Mouse (Mus musculus) NIH3T3 (cell line): ENCODE measurements around the gene Clip4.

Experiments used
- DNase-seq: peaks from one replicate; pipeline ENCODE4 v3.0.0-alpha.2; 2012; ENCODE audit warnings: low read depth

Gene Clip4

GRCm38 (mm10) chr17:71874077-71874476 is 105.8 kb downstream of the Clip4 start:
- peak; percentile 81 for DNase-seq

GRCm38 (mm10) chr17:71874795-71875194 is 106.5 kb downstream of the Clip4 start:
- DNase-seq: no peak

GRCm38 (mm10) chr17:71875492-71875891 is 107.2 kb downstream of the Clip4 start:
- DNase-seq: no peak

- DNase-seq: no peak
Observed at GRCm38 (mm10) chr17:71881369-71881768, 113.1 kb downstream of the Clip4 start.

GRCm38 (mm10) chr17:71909107-71909506 is 140.8 kb downstream of the Clip4 start:
- DNase-seq: peak; percentile 30

- DNase-seq: no peak
Observed at GRCm38 (mm10) chr17:71913188-71913587, 144.9 kb downstream of the Clip4 start.
